Mouse (Mus musculus) erythroblast, embryonic 14.5 days (primary cell): ENCODE measurements around the gene Lcmt2.

Source experiments
- GATA1 ChIP-seq: IDR thresholded peaks from 2 replicates; pipeline ENCODE4 v1.6.1; 2012; ENCODE audit warnings: low read length, inconsistent platforms, mixed read lengths
- TAL1 ChIP-seq: IDR thresholded peaks from 3 replicates; pipeline ENCODE4 v1.6.1; 2012; ENCODE audit warnings: low read length, inconsistent platforms, mixed read lengths

DNA sequence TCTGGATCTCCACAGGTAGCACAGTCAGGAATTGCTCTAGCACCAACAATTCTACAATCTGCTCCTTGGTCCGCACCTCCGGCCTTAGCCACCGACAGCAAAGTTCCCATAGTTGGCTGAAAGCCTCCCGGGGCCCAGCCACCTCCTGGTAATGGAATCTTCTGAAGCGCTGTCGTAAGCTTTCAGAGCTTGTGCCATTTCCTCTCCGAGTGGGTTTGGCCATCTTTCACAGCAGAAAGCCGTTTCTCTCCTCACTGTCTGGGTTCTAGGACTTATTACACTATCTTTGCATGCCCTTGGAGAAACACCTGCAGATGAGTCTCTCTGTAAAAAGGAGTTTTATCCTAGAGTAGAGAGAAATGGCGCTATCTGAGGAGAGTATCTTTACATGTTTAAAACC lies 29.4 kb upstream of the Lcmt2 start:
- 0 out of 2 replicates have a peak, but pooled peaks have one; percentile 22 for TF ChIP-seq GATA1
- no peak for TF ChIP-seq TAL1
